Mouse (Mus musculus): Measurements from ENCODE around the gene Tmem120b.
A peak's percentile ranks its signal among the peaks of the same experiment; 100 is the strongest.

The Tmem120b gene

GRCm38 (mm10) chr5:123090560-123091306 is 22.5 kb downstream of the Tmem120b start:
- no peak for DNase-seq (ENCODE audit: low spot score)

- DNase-seq (ENCODE audit: low spot score): no peak
These were observed 24.9 kb downstream of the Tmem120b start for GRCm38 (mm10) chr5:123093077-123093633.

GRCm38 (mm10) chr5:123094238-123094991 is 26.2 kb downstream of the Tmem120b start:
- no peak for DNase-seq (ENCODE audit: low spot score)

- no peak for DNase-seq (ENCODE audit: low spot score)
These were observed 28.1 kb downstream of the Tmem120b start for GRCm38 (mm10) chr5:123096299-123096698.

GRCm38 (mm10) chr5:123098487-123098886 is 30.3 kb downstream of the Tmem120b start:
- DNase-seq (ENCODE audit: low spot score): no peak

GRCm38 (mm10) chr5:123102376-123102775 is 34.2 kb downstream of the Tmem120b start:
- DNase-seq (ENCODE audit: low spot score): no peak

GRCm38 (mm10) chr5:123103556-123103955 is 35.3 kb downstream of the Tmem120b start:
- peak; percentile 33 for DNase-seq (ENCODE audit: low spot score)

GRCm38 (mm10) chr5:123104769-123105168 is 36.6 kb downstream of the Tmem120b start:
- no peak for DNase-seq (ENCODE audit: low spot score)

GRCm38 (mm10) chr5:123109452-123110203 is 41.4 kb downstream of the Tmem120b start:
- DNase-seq (ENCODE audit: low spot score): peak; percentile 24

- peak; percentile 46 for DNase-seq (ENCODE audit: low spot score)
These were observed 42.1 kb downstream of the Tmem120b start for GRCm38 (mm10) chr5:123110296-123110721.

GRCm38 (mm10) chr5:123114109-123114508 is 45.9 kb downstream of the Tmem120b start:
- DNase-seq (ENCODE audit: low spot score): no peak

GRCm38 (mm10) chr5:123114924-123115323 is 46.7 kb downstream of the Tmem120b start:
- no peak for DNase-seq (ENCODE audit: low spot score)

GRCm38 (mm10) chr5:123116080-123116479 is 47.9 kb downstream of the Tmem120b start:
- DNase-seq (ENCODE audit: low spot score): peak; percentile 41

- DNase-seq (ENCODE audit: low spot score): peak; percentile 86
These were observed 49.0 kb downstream of the Tmem120b start for GRCm38 (mm10) chr5:123117257-123117656.

- peak; percentile 43 for DNase-seq (ENCODE audit: low spot score)
These were observed 49.6 kb downstream of the Tmem120b start for GRCm38 (mm10) chr5:123117773-123118172.

- no peak for DNase-seq (ENCODE audit: low spot score)
These were observed 50.6 kb downstream of the Tmem120b start for GRCm38 (mm10) chr5:123118826-123119225.

GRCm38 (mm10) chr5:123120624-123121215 is 52.5 kb downstream of the Tmem120b start:
- no peak for DNase-seq (ENCODE audit: low spot score)

GRCm38 (mm10) chr5:123122181-123122580 is 54.0 kb downstream of the Tmem120b start:
- DNase-seq (ENCODE audit: low spot score): no peak

GRCm38 (mm10) chr5:123125105-123125504 is 56.9 kb downstream of the Tmem120b start:
- no peak for DNase-seq (ENCODE audit: low spot score)

GRCm38 (mm10) chr5:123125638-123126406 is 57.6 kb downstream of the Tmem120b start:
- no peak for DNase-seq (ENCODE audit: low spot score)

- DNase-seq (ENCODE audit: low spot score): no peak
These were observed 58.8 kb downstream of the Tmem120b start for GRCm38 (mm10) chr5:123127031-123127430.

Measured in lung, postnatal 25 days (tissue).